Mouse (Mus musculus) thymus, adult 2 months (tissue): ENCODE data around the gene Nes. TPM values are rescaled to one million over a fixed set of nuclear protein-coding genes. Genes with fewer than 3 reads are reported as not detected.
A peak's percentile ranks its signal among the peaks of the same experiment; 100 is the strongest.

Experiments
- DNase-seq: peaks from one replicate; pipeline ENCODE4 v3.0.0; 2021
- H3K27ac ChIP-seq: fragments of 200-500 bp; 2 replicates; pipeline ENCODE4 v1.5.1; 2012; ENCODE audit warnings: low read length, control low read depth; ENCODE audit not compliant: control insufficient read depth, insufficient read depth
- H3K27me3 ChIP-seq: fragments of 200-500 bp; 2 replicates; pipeline ENCODE4 v1.6.1; 2012; ENCODE audit warnings: mild to moderate bottlenecking, low read length, moderate library complexity, mixed read lengths; ENCODE audit not compliant: control insufficient read depth, insufficient read depth
- H3K36me3 ChIP-seq: fragments of 200-500 bp; 2 replicates; pipeline ENCODE4 v1.6.1; 2012; ENCODE audit warnings: mild to moderate bottlenecking, low read length, moderate library complexity; ENCODE audit not compliant: control insufficient read depth, insufficient read depth
- H3K4me1 ChIP-seq: fragments of 200-500 bp; replicated peaks from 2 replicates; pipeline ENCODE4 v1.6.1; 2012; ENCODE audit warnings: low read length; ENCODE audit not compliant: control insufficient read depth, insufficient read depth
- H3K4me3 ChIP-seq: fragments of 200-500 bp; 2 replicates; pipeline ENCODE4 v1.5.1; 2012; ENCODE audit warnings: mild to moderate bottlenecking, low read length, control low read depth, moderate library complexity; ENCODE audit not compliant: control insufficient read depth, insufficient read depth
- CTCF ChIP-seq: fragments of 200-500 bp; IDR thresholded peaks from 2 replicates; pipeline ENCODE4 v1.5.1; 2012; ENCODE audit warnings: mild to moderate bottlenecking, control low read depth, low read length, moderate library complexity, borderline replicate concordance; ENCODE audit not compliant: control insufficient read depth, poor library complexity, insufficient read depth; ENCODE audit errors: extremely low read depth
- POLR2A ChIP-seq: fragments of 200-500 bp; IDR thresholded peaks from 2 replicates; pipeline ENCODE4 v1.6.1; 2012; ENCODE audit warnings: mild to moderate bottlenecking, low read length, control low read depth, moderate library complexity; ENCODE audit not compliant: control insufficient read depth, poor library complexity, insufficient read depth; ENCODE audit errors: extremely low read depth
- WGBS: fragments of 180-500 bp; shearing (Covaris S2); methylation state at CpG from one replicate; pipeline ENCODE4 v1.1.7; 2018; 5-methylcytosine and 5-hydroxymethylcytosine counted together
- polyA plus RNA-seq: library from polyadenylated mRNA; depleted of rRNA; stranded (reverse); fragments of >200 nt; gene quantifications from 2 replicates; pipeline ENCODE4 v1.2.3, GENCODE M21; 2012

Gene Nes
- polyA plus RNA-seq, 1 experiment: 1.1 TPM

DNA sequence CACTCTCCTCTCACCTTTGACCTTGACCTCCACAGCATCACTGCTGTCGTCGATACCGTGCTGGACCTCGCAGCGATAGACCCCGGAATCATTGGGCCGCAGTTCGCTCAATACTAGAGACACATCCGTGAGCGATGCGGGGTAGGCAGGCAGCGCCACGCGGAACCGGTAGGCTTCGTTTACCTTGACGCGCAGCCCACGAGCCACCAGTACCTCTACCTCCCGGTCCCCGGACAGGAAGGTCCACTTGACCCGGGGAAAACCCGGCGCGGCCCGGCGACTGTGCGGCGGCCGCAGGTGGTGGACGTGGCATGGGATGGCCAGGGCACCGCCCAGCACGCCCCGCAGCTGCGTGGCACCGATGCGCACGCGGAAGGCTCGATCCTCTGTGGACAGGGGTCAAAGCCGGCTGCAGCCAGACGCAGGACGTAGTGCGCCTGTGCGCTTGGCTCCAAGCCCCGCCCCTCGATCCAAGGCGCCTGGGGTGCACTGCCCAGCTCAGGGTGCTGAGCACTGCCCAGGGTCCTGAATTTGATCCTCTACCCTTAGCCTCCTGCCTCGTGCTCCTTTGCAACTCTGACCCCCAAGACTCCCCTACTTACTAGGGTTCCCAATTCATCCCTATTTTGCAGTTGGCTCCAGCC, 26.2 kb downstream of the Nes start:
- 3% methylated on average over 45 of the region's 49 CpGs for WGBS
- Histone ChIP-seq H3K27me3 (peaks cover 34% of the 10 kb centered on the region), H3K36me3 (no peaks in the 10 kb centered on the region), H3K27ac (no peak overlapping the region), H3K4me1 (no peaks in the 10 kb centered on the region), H3K4me3 (no peak overlapping the region)
- TF ChIP-seq POLR2A (no peak), CTCF (no peak)
- DNase-seq: no peak

DNA sequence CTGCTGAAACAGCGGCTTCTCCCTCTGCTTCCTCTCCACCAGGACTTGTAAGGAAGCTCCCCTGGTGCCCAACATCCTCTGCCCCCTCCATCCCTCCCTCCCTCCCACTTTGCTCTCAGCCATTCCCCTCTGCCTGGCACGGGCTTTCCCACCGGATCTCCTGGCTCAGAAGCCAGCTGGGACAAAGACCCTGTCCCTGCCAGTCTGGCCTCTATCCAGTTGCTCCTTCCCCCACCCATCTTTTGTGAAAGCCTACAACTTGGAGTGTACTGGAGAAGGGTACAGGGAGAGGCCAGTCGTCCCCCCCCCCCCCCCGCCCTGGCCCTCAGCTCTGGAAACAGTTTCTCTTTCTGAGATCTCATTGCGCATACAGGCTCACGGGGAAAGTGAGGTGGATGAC, 27.9 kb downstream of the Nes start:
- peaks cover 37% of the 10 kb centered on the region for H3K27me3 ChIP-seq
- TF ChIP-seq CTCF (no peak), POLR2A (no peak)

DNA sequence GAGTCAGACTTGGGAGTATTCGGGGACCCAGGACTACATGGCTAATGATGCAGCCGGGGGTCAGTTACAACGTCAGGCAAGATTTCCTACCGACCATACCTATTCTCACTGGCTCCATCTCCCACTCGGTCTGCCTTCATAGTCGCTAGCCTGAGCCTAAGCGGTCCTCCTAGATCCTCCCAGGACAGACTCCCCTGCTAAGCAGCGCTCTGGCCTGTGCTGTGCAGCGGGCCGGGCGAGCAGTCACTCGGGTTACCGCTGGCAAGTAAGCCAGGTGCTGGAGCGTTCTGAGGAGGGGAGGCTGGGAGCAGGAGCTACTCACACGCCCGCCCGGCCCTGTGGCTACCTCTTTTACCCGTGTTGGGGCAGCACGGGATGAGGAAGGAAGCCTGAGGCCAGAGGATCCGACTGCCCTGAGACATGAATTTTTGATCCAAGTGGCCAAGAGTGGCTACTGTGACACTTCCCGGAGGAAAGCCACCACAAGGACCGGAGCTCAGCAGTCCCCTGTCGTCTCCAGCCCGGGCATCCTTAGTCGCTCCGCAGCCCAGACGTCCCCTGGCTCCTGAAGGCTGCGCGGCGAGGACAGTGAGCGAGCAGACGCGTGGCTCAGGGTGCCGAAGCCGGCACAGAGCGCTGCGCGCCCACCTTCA, 28.5 kb downstream of the Nes start:
- no peak for DNase-seq
- Histone ChIP-seq H3K4me3 (no peak overlapping the region), H3K36me3 (no peaks in the 10 kb centered on the region), H3K4me1 (0 out of 2 replicates have a peak, but pooled peaks cover 4% of the 10 kb centered on the region), H3K27me3 (peaks cover 37% of the 10 kb centered on the region), H3K27ac (no peak overlapping the region)
- no peak for TF ChIP-seq CTCF
- TF ChIP-seq POLR2A: no peak
- WGBS: 4% methylated on average over 38 of the region's 38 CpGs

More for the DNA sequence above, 27.9 kb downstream of the Nes start:
- 5% methylated on average over 7 of the region's 7 CpGs for WGBS
- 0 out of 2 replicates have a peak, but pooled peaks cover 4% of the 10 kb centered on the region for H3K4me1 ChIP-seq
- no peaks in the 10 kb centered on the region for H3K36me3 ChIP-seq
- no peak for DNase-seq
- H3K4me3 ChIP-seq: no peak overlapping the region
- H3K27ac ChIP-seq: no peak overlapping the region

DNA sequence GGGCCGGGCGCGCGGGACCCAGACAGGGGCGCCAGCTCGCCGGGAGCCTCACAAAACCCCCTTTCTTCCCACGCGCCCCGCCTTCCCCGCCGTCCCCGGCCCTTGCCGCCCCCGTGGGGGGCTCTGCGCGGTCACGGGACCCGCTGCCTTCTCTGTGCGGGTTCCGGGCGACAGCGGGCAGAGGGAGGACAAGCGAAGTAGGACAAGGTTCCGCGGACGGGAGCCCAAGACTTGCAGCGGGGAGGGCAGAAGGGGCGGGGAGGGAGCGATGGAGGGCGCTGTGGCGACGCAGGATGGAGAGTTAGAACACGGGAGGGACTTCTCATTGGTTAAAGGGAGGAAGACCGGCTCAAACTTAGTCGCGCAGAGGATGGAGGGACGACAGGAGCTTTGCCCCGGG, 29.3 kb downstream of the Nes start, which contains the start of gene Bcan:
Gene Bcan (minus strand): TSS at position 50 of the 400 bp plus-strand sequence.
- Histone ChIP-seq H3K4me1 (0 out of 2 replicates have a peak, but pooled peaks cover 4% of the 10 kb centered on the region), H3K27me3 (peaks cover 37% of the 10 kb centered on the region), H3K27ac (no peak within 1 kb of the TSS), H3K4me3 (no peak within 1 kb of the TSS), H3K36me3 (no peaks in the 10 kb centered on the region)
- TF ChIP-seq POLR2A (no peak), CTCF (no peak)
- DNase-seq: no peak
- WGBS: 3% methylated on average over 39 of the region's 39 CpGs

DNA sequence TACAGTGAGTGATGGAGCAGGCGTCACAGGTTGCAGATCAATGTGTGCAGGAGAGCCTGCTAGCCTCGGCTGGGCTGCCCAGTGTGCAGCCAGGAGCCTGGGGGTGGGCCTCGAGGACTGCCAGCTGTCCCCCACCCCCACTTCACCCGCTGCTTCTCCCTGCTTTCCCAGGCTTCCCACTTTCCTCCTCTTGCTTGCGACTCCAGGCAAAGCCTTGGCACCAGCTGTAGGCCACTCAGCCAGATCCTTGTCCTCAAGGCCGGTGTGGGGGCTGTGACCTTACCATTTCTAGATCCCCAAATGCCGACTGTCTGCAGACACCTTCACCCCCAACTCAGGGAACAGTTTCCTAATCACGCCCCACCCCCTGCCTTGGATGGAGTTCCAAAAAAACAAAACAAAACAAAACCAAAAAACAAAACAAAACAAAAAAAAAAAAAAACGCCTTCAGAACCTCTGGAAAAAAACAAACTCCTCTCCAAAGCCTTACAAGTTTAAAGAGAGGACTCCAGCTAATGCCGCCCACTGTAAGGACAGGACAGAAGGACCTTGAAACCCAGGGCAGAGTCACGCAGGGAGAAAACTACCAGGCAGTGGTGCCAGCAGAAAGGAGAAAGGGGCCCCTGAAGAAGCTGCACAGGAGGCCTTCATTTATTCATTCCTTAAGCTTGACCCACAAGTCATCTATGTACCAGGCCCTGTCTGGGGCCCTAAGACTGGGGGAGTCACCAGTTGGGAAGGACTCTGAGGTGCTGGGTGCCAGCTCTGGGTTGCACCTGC, 30.1 kb downstream of the Nes start:
- no peak overlapping the region for H3K4me3 ChIP-seq
- H3K4me1 ChIP-seq: 0 out of 2 replicates have a peak, but pooled peaks cover 4% of the 10 kb centered on the region
- H3K27me3 ChIP-seq: peaks cover 35% of the 10 kb centered on the region
- 27% methylated on average over 11 of the region's 11 CpGs for WGBS
- no peak for DNase-seq
- no peak for TF ChIP-seq POLR2A
- TF ChIP-seq CTCF: no peak
- H3K36me3 ChIP-seq: no peaks in the 10 kb centered on the region
- no peak overlapping the region for H3K27ac ChIP-seq

DNA sequence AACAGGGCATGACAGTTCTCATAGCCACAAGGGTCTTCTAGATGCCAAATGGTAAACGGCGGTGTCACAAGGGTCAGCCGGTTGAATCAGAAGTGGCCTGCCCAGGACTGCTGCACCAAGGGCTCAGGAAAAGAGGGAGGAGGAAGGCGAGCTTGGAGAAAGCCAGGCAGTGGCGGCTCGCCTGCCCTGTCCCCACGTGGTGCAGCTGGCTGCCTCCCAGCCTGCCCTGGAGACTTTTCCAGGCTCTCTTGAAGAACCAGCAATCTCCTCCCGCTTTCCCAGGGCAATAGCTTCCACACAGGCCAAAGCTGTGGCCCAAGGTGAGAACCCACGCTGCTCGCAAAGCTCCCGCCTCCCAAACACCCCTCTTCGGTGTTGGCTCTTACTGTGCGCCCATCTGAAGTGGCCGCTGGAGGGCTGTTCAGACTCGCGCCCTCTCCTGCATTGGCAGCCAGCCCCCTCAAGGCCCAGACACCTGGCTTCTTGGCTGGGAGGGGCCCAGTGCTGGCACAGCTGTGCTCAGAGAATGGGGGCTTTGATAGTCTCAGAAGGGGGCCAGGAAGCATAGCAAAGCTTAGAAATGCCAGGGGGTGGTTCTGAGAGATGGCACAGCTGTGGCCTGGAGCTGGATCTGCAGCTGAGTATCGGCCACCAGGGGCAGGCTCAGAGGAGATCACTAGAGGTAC, 31.6 kb downstream of the Nes start:
- no peaks in the 10 kb centered on the region for H3K36me3 ChIP-seq
- no peak for TF ChIP-seq POLR2A
- TF ChIP-seq CTCF: 0 out of 2 replicates have a peak, but pooled peaks have one; percentile 9
- DNase-seq: no peak
- H3K4me1 ChIP-seq: 0 out of 2 replicates have a peak, but pooled peaks cover 4% of the 10 kb centered on the region
- WGBS: 9% methylated on average over 17 of the region's 17 CpGs
- H3K4me3 ChIP-seq: no peak overlapping the region
- no peak overlapping the region for H3K27ac ChIP-seq
- peaks cover 26% of the 10 kb centered on the region for H3K27me3 ChIP-seq
